Mouse (Mus musculus): Measurements from ENCODE around the gene Gm20715.
"Not testable (repeated sequence)": the region's sequence is repeated elsewhere in the genome, so short reads cannot be mapped to it uniquely, and the experiment has no call there.

The Gm20715 gene

GRCm38 (mm10) chr7:6410043-6410442, at the start of gene Gm20715:
Gene Gm20715, plus strand, starts transcription at chr7:6410277.
- peak; percentile 46 to 64 for DNase-seq

GRCm38 (mm10) chr7:6360477-6361060, 49.5 kb upstream of the Gm20715 start:
- no peak for DNase-seq

GRCm38 (mm10) chr7:6361756-6362155, 48.3 kb upstream of the Gm20715 start:
- DNase-seq = no peak

- DNase-seq = peak; percentile 98 to 99
These were observed 47.6 kb upstream of the Gm20715 start for GRCm38 (mm10) chr7:6362268-6363046.

GRCm38 (mm10) chr7:6363047-6363488, 47.0 kb upstream of the Gm20715 start, which contains the start of gene Zfp78:
Gene Zfp78, plus strand, starts transcription at chr7:6363280.
- DNase-seq = no peak

GRCm38 (mm10) chr7:6364761-6365160, 45.3 kb upstream of the Gm20715 start:
- DNase-seq = no peak

GRCm38 (mm10) chr7:6367185-6367584, 42.9 kb upstream of the Gm20715 start:
- DNase-seq = no peak

GRCm38 (mm10) chr7:6368146-6368545, 41.9 kb upstream of the Gm20715 start:
- DNase-seq = not testable (repeated sequence)

- DNase-seq = no peak
These were observed 40.6 kb upstream of the Gm20715 start for GRCm38 (mm10) chr7:6369460-6369859.

- DNase-seq = no peak
These were observed 37.1 kb upstream of the Gm20715 start for GRCm38 (mm10) chr7:6372993-6373392.

- DNase-seq = no peak
These were observed 31.6 kb upstream of the Gm20715 start for GRCm38 (mm10) chr7:6378441-6378840.

GRCm38 (mm10) chr7:6381431-6381830, 28.6 kb upstream of the Gm20715 start:
- DNase-seq = no peak

GRCm38 (mm10) chr7:6383044-6383455, 27.0 kb upstream of the Gm20715 start, which contains the start of gene Zfp28:
Gene Zfp28, plus strand, starts transcription at chr7:6383295.
- peak; percentile 90 to 93 for DNase-seq

GRCm38 (mm10) chr7:6384011-6384410, 26.1 kb upstream of the Gm20715 start:
- DNase-seq = no peak

- no peak for DNase-seq
These were observed 23.1 kb upstream of the Gm20715 start for GRCm38 (mm10) chr7:6386995-6387394.

GRCm38 (mm10) chr7:6388971-6389370, 21.1 kb upstream of the Gm20715 start:
- DNase-seq = no peak

- no peak for DNase-seq
These were observed 20.6 kb upstream of the Gm20715 start for GRCm38 (mm10) chr7:6389449-6389848.

GRCm38 (mm10) chr7:6397996-6398975, 11.8 kb upstream of the Gm20715 start, which contains the start of gene Smim17:
Gene Smim17, plus strand, starts transcription at chr7:6398715.
- DNase-seq = peak; percentile 16 to 52

- DNase-seq = no peak
These were observed 4.8 kb downstream of the Gm20715 start for GRCm38 (mm10) chr7:6414626-6415441.

- no peak for DNase-seq
These were observed 5.3 kb downstream of the Gm20715 start for GRCm38 (mm10) chr7:6415442-6415787.

- no peak for DNase-seq
These were observed 9.8 kb downstream of the Gm20715 start for GRCm38 (mm10) chr7:6419894-6420293.

- no peak for DNase-seq
These were observed 19.3 kb downstream of the Gm20715 start for GRCm38 (mm10) chr7:6429381-6429780.
